Mouse (Mus musculus) cerebellum, adult 9-11 months (tissue): Measurements from ENCODE around the gene Uvrag.
A peak's percentile ranks its signal among the peaks of the same experiment; 100 is the strongest.

Experiments used
- DNase-seq: peaks from one replicate; pipeline ENCODE4 v3.0.0; 2022

Uvrag gene

GRCm38 (mm10) chr7:99015419-99015818 is 125.5 kb downstream of the Uvrag start:
- DNase-seq: peak; percentile 72

GRCm38 (mm10) chr7:99014620-99015019 is 126.3 kb downstream of the Uvrag start:
- no peak for DNase-seq

GRCm38 (mm10) chr7:99007506-99008354 is 133.2 kb downstream of the Uvrag start:
- DNase-seq: no peak

GRCm38 (mm10) chr7:99003231-99003630 is 137.7 kb downstream of the Uvrag start:
- DNase-seq: no peak

GRCm38 (mm10) chr7:98998722-98999121 is 142.2 kb downstream of the Uvrag start:
- no peak for DNase-seq

GRCm38 (mm10) chr7:98997760-98998159 is 143.2 kb downstream of the Uvrag start:
- DNase-seq: no peak

GRCm38 (mm10) chr7:98996791-98997190 is 144.2 kb downstream of the Uvrag start:
- no peak for DNase-seq

- DNase-seq: no peak
Observed at GRCm38 (mm10) chr7:98995126-98995727, 145.7 kb downstream of the Uvrag start.

- no peak for DNase-seq
Observed at GRCm38 (mm10) chr7:98994137-98994536, 146.8 kb downstream of the Uvrag start.

- DNase-seq: no peak
Observed at GRCm38 (mm10) chr7:98993395-98993794, 147.5 kb downstream of the Uvrag start.

- DNase-seq: no peak
Observed at GRCm38 (mm10) chr7:98991204-98991761, 149.7 kb downstream of the Uvrag start.

- DNase-seq: no peak
Observed at GRCm38 (mm10) chr7:98990510-98990909, 150.4 kb downstream of the Uvrag start.

GRCm38 (mm10) chr7:98986962-98987441 is 153.9 kb downstream of the Uvrag start:
- DNase-seq: no peak

- DNase-seq: no peak
Observed at GRCm38 (mm10) chr7:98985935-98986334, 155.0 kb downstream of the Uvrag start.

- DNase-seq: no peak
Observed at GRCm38 (mm10) chr7:98985489-98985888, 155.5 kb downstream of the Uvrag start.

GRCm38 (mm10) chr7:98984319-98984718 is 156.6 kb downstream of the Uvrag start:
- no peak for DNase-seq

GRCm38 (mm10) chr7:98983058-98983457 is 157.9 kb downstream of the Uvrag start:
- no peak for DNase-seq

GRCm38 (mm10) chr7:98981423-98981822 is 159.5 kb downstream of the Uvrag start:
- DNase-seq: no peak

- no peak for DNase-seq
Observed at GRCm38 (mm10) chr7:98976839-98977457, 164.0 kb downstream of the Uvrag start.

GRCm38 (mm10) chr7:98974590-98974989 is 166.4 kb downstream of the Uvrag start:
- DNase-seq: no peak

- DNase-seq: peak; percentile 41
Observed at GRCm38 (mm10) chr7:98970721-98971120, 170.2 kb downstream of the Uvrag start.

GRCm38 (mm10) chr7:98968741-98969395 is 172.1 kb downstream of the Uvrag start:
- peak; percentile 74 for DNase-seq
